Mouse (Mus musculus) frontal cortex, adult 2 months (tissue): ENCODE results near the gene Adcy5. TPM values are rescaled to one million over a fixed set of nuclear protein-coding genes. Genes with fewer than 3 reads are reported as not detected.

Experiments
- DNase-seq, 2 experiments: peaks; one replicate each; pipeline ENCODE4 v3.0.0; 2022; ENCODE audit warnings: low spot score in 1 of 2; ENCODE audit errors: extremely low spot score in 1 of 2
- polyA plus RNA-seq: library from polyadenylated mRNA; depleted of rRNA; stranded (reverse); fragments of >200 nt; gene quantifications from 2 replicates; pipeline ENCODE4 v1.2.3, GENCODE M21; 2012

Adcy5 gene
- polyA plus RNA-seq, 1 experiment: 68.5 TPM

DNA sequence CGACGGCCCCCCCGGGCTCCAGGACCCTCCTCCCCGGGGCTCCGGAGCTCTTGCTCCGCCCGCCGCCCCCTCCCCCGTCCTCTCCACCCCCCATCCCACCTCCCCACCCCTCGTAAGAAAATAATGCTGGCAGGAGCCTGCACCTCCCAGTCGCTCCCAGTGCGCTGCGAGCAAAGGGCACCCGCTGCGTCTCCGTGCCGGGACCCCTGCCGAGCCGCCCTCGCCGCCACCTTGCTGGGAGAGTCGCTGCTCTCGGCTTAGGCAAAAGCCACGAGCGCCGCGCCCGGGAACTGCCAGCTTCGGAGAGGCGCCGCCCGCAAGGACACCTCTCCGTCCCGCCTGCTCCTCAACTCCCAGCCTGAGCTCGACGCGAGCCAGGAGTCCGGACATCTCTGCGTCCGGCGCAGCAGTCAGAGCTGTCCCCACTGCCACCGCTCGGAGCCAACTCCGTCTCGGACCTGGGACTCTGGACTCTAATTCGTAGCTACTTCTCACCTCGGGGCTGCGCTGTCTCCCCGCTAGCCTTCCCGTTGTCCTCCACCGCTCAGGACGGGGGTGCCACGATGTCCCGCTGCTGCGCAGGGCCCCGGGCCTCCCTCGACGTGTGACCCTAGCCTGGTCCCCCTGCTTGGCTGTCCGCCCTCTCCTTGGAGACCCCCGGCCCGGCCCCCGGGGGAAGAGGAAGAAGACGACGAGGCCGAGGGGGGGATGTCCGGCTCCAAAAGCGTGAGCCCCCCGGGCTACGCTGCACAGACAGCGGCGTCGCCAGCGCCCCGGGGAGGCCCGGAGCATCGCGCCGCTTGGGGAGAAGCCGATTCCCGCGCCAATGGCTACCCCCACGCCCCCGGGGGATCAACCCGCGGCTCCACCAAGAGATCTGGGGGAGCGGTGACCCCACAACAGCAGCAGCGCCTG, 971 bp downstream of the Adcy5 start:
- DNase-seq: no peak

DNA sequence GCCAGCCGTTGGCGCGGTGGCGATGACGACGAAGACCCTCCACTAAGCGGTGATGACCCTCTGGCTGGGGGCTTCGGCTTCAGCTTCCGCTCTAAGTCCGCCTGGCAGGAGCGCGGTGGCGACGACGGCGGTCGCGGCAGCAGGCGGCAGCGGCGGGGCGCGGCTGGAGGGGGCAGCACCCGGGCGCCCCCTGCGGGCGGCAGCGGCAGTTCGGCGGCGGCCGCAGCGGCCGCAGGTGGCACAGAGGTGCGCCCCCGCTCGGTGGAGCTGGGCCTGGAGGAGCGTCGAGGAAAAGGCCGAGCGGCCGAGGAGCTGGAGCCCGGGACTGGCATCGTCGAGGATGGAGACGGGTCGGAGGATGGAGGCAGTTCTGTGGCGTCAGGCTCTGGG, 1.6 kb downstream of the Adcy5 start:
- DNase-seq: no peak

GRCm38 (mm10) chr16:35156832-35157231, 2.2 kb downstream of the Adcy5 start:
- no peak for DNase-seq

GRCm38 (mm10) chr16:35159532-35159931, 4.9 kb downstream of the Adcy5 start:
- no peak for DNase-seq

DNA sequence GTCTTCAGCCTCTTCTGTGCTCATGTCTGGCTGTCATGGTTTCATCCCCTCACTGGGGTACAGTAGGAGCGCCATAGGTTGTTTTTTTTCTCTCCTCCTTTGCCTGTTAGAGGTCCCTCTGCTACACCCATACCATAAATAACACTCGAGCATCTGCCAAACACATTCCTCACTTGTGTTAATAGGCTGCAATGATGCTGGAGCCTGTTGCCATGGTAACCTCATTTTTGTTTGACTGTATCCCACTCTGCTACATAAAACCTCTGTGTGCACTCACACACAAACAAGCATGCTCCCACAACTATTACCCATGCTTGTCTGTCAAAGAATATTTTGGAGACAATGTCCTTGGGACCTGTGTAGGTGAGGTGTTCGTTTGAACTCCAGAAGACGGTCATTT, 5.3 kb downstream of the Adcy5 start:
- peak in 1 of 2 experiments; percentile 74 for DNase-seq

- DNase-seq: peak in 1 of 2 experiments; percentile 72
Observed at GRCm38 (mm10) chr16:35164361-35165224, 9.9 kb downstream of the Adcy5 start.

DNA sequence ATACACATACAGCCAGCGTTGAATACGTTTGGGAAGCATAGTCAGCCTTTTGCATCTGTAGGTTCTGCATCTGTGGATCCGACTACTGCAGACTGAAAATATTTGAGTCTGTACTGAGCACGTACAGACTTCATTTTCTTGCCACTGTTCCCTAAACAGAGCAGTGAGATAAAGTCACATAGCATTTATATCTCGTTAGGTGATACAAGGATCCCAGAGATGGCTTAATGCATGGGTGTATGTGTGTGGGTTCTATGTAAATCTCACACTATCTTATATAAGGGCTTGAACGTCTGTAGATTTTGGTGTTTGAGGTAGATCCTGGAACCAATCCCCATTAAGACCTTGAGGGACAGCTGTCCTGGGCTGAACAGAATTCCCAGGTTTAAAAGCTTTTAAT, 10.7 kb downstream of the Adcy5 start:
- DNase-seq: no peak

DNA sequence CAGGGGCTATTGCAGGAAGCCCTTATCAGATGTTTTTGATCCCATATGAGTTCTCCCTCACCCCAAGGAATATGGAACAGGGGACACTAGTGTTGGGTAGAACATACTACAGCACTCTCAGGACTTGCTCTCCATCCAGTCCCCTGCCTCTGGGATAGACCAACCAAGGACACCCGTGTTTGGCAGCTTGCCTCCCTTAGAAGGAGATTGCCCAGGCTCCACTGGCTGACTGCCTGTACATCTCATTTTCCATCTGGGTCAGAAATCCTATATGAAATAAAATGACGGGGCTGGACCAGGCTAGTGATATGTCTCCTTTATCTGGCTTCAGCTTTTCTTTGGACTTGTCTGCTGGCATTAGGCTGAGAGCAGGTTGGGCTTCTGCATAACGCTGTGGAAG, 11.1 kb downstream of the Adcy5 start:
- peak in 1 of 2 experiments; percentile 56 for DNase-seq

DNA sequence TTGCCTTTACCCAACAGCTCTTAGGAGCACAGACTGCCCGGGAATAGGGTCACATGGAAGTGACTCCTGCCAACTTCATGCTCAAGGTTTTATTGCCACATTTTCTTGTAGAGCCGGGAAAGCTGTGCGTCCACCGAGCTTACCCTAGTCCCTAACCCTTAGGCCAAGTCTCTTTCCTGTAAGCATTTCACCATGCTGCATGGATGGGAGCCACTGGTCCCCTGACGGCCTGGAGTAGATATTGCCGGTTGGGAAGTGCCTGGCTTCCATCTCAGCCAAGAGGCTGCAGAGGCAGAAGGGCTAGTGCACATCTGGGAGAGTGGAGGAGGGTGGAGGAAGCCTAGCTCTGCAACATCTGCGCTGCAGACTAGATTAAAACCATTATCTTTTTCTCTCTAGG, 14.8 kb downstream of the Adcy5 start:
- DNase-seq: no peak

- DNase-seq: no peak
Observed at GRCm38 (mm10) chr16:35172195-35172594, 17.5 kb downstream of the Adcy5 start.

- no peak for DNase-seq
Observed at GRCm38 (mm10) chr16:35178516-35178915, 23.8 kb downstream of the Adcy5 start.

- DNase-seq: no peak
Observed at GRCm38 (mm10) chr16:35179082-35179481, 24.4 kb downstream of the Adcy5 start.

- DNase-seq: peak in 1 of 2 experiments; percentile 36
Observed at GRCm38 (mm10) chr16:35183161-35183560, 28.5 kb downstream of the Adcy5 start.

DNA sequence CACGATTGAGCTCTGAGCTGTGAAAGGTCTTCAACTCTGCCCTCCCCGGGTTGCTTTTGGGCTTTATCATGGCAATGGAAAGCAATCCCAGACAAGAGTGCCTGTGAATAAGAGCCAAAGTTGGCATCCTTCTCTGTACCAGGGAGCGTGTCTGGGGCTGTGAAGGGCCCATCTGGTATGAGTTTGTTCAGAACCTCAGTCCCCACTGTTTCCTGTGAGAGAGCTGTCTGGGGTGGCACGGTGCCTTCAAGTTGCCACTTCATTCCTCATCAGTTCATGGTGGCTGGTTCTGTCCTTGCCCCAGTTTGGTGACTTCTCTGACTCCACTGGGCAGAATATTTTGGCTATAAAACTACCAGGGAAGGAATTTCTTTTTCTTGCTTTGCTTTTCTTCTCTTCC, 33.4 kb downstream of the Adcy5 start:
- DNase-seq: peak in 1 of 2 experiments; percentile 22

DNA sequence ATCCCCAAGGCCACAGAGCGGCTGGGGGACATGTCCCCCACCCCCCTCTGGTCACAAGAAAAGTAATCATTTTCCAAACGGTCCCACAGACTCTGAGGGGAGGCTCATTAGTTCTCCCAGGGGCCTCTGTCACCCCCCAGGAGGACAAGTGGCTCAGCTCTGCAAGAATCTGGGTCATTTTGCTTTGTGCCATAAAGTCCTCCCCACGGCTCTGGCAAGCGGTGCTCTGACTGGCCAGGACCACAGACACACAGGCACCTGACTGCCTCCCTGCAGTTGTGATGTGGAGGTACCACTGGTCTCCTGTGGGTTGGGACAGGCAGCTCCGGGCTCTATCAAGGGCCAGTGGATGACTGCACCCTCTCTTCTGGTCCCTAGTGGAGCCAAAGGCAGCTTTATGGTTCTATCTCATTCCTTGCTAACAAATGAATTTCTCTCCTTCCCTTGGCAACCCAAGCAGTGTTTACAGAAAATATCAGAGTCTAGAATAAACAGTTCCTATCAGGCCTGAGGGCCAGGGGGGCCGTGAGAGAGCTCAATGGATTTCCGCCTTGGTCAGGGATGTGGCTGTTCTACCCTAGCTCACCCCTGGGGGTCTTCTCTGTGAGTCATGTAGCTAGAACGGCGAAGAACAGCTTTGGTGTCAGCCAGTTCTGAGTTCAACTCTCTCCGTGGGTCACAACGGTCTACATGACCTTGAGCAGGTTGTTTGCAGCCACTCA, 34.9 kb downstream of the Adcy5 start:
- no peak for DNase-seq

GRCm38 (mm10) chr16:35190777-35191176, 36.1 kb downstream of the Adcy5 start:
- DNase-seq: no peak

GRCm38 (mm10) chr16:35191271-35191670, 36.6 kb downstream of the Adcy5 start:
- DNase-seq: no peak

GRCm38 (mm10) chr16:35192471-35192870, 37.8 kb downstream of the Adcy5 start:
- no peak for DNase-seq

DNA sequence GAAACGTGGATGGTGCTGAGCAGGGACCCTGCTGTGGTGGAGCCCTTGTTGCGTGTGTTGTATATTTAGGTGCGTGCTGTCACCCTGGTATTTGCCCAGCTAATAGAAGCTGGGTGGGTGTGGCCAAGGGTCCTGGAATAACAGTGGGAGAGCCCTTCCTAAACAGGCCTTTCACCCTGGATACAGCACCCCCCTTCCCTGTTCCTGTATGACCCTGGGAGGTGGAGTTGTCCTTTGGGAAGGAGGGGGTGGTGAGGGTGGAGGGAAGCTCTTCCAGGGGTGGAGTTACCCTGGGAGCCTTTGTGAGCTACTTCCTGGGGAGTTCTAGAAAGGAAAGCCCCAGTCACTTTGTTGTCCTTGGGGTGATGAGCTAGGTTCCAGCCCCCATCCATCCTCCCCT, 38.7 kb downstream of the Adcy5 start:
- no peak for DNase-seq

DNA sequence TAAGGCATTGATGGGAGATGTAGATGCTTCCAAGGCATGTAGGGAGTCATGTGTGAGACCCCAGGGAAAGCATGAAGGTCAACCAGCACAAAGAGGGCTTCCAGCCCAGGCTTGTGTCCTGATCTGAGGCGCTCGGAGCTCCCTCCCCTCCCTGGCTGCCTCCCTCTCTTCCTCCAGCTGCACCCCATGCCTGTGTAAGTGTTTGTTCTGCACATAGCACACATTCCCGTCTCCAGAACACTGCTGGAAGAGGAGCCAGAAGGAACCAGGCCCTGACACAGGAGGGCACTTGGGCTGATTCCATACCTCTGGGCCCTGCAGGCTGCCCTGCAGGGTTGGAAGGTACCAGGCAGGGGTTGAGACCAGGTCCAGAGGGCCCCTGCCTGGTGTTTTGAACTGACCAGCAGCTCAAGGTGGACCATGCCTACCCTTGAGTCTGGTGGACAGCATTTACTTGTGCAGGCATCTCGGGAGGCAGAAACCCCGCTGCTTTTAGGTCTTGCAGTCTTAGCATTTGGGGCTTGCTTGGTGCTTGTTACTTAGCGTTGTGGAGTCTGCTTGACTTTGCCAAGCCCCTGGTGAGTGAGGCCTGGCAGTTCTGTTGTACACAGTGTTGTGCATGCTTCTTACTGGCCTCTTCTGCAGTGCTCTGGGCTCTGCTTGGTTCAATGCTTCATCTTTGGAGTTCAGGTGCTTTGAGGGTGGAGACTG, 45.2 kb downstream of the Adcy5 start:
- DNase-seq: no peak
